Mouse (Mus musculus) liver, adult 2 months (tissue): ENCODE results near the gene Slc11a2. TPM values are rescaled to one million over a fixed set of nuclear protein-coding genes. Genes with fewer than 3 reads are reported as not detected.
A peak's percentile ranks its signal among the peaks of the same experiment; 100 is the strongest.

Experiments used
- DNase-seq: peaks from one replicate; pipeline ENCODE4 v3.0.0-alpha.2; 2011; ENCODE audit warnings: low read depth, low spot score; ENCODE audit errors: extremely low read depth
- H3K27ac ChIP-seq: fragments of 200-500 bp; replicated peaks from 2 replicates; pipeline ENCODE4 v1.5.1; 2012; ENCODE audit warnings: low read depth, mild to moderate bottlenecking, control low read depth, inconsistent platforms, low read length; ENCODE audit not compliant: insufficient read depth
- H3K27me3 ChIP-seq: fragments of 200-500 bp; 2 replicates; pipeline ENCODE4 v1.6.1; 2012; ENCODE audit warnings: mild to moderate bottlenecking, moderate library complexity, low read length, inconsistent platforms; ENCODE audit not compliant: control insufficient read depth, insufficient read depth
- H3K36me3 ChIP-seq: fragments of 200-500 bp; 2 replicates; pipeline ENCODE4 v1.6.1; 2012; ENCODE audit warnings: low read length, inconsistent platforms; ENCODE audit not compliant: control insufficient read depth, insufficient read depth
- H3K4me1 ChIP-seq: fragments of 200-500 bp; 2 replicates; pipeline ENCODE4 v1.6.1; 2011; ENCODE audit warnings: low read length; ENCODE audit not compliant: control insufficient read depth, insufficient read depth
- H3K4me3 ChIP-seq: fragments of 200-500 bp; 2 replicates; pipeline ENCODE4 v1.5.1; 2011; ENCODE audit warnings: low read depth, mild to moderate bottlenecking, control low read depth, low read length, moderate library complexity; ENCODE audit not compliant: insufficient read depth
- H3K79me2 ChIP-seq: fragments of 200-500 bp; 2 replicates; pipeline ENCODE4 v1.6.1; 2012; ENCODE audit warnings: inconsistent platforms, mild to moderate bottlenecking, low read length, moderate library complexity; ENCODE audit not compliant: control insufficient read depth, insufficient read depth
- H3K9ac ChIP-seq: fragments of 200-500 bp; 2 replicates; pipeline ENCODE4 v1.6.1; 2012; ENCODE audit warnings: low read depth, mild to moderate bottlenecking, control low read depth, inconsistent platforms, low read length
- CTCF ChIP-seq: fragments of 200-500 bp; IDR thresholded peaks from 2 replicates; pipeline ENCODE4 v1.5.1; 2011; ENCODE audit warnings: low read depth, low read length, control low read depth
- POLR2A ChIP-seq: fragments of 200-500 bp; IDR thresholded peaks from 2 replicates; pipeline ENCODE4 v1.6.1; 2011; ENCODE audit warnings: low read length, control low read depth; ENCODE audit not compliant: insufficient read depth; ENCODE audit errors: extremely low read depth
- WGBS: fragments of 180-500 bp; shearing (Covaris S2); methylation state at CpG from one replicate; pipeline ENCODE4 v1.1.7; 2018; 5-methylcytosine and 5-hydroxymethylcytosine counted together
- polyA plus RNA-seq: library from polyadenylated mRNA; depleted of rRNA; stranded (reverse); fragments of >200 nt; gene quantifications from 2 replicates; pipeline ENCODE4 v1.2.3, GENCODE M21; 2012
- total RNA-seq: library from RNA; depleted of rRNA; stranded (reverse); fragments of >200 nt; gene quantifications from 2 replicates; pipeline ENCODE4 v1.2.3, GENCODE M21; 2014

Slc11a2 gene
- total and polyA plus RNA-seq, 2 experiments: 14.5 to 25.2 TPM

DNA sequence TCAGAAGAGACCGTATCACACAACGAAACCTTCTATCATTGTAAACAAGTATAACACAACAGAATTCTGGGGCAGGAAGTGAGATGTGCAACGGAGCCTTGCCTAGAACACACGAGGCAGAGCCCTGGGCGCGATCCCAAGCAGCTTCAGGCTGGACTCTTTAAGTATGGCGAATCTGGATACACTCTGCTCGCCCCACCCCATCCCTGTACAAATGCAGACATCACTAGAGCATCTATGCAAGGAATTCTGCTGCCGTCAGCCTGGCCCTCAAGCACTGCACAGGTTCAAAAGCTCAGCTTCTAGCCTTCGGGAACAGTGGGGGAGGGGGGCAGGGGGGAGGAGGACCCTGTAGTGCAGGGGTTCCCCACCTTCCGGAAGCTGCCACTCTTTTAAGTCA is 31.9 kb downstream of the Slc11a2 start:
- WGBS: 93% methylated on average over 11 of the region's 11 CpGs
- Histone ChIP-seq H3K4me1 (no peaks in the 10 kb centered on the region), H3K79me2 (no peaks in the 10 kb centered on the region), H3K27ac (no peak overlapping the region), H3K9ac (no peak overlapping the region), H3K27me3 (no peaks in the 10 kb centered on the region), H3K36me3 (peaks cover 28% of the 10 kb centered on the region), H3K4me3 (no peak overlapping the region)
- DNase-seq: no peak
- TF ChIP-seq POLR2A: no peak
- TF ChIP-seq CTCF: no peak

- H3K4me1 ChIP-seq: 0 out of 2 replicates have a peak, but pooled peaks cover 3% of the 10 kb centered on the region
- no peak overlapping the region for H3K27ac ChIP-seq
- peaks cover 23% of the 10 kb centered on the region for H3K36me3 ChIP-seq
- no peaks in the 10 kb centered on the region for H3K79me2 ChIP-seq
- DNase-seq: no peak
- no peak overlapping the region for H3K9ac ChIP-seq
- H3K4me3 ChIP-seq: no peak overlapping the region
- TF ChIP-seq POLR2A: no peak
- no peak for TF ChIP-seq CTCF
- WGBS: 92% methylated on average over 7 of the region's 7 CpGs
- no peaks in the 10 kb centered on the region for H3K27me3 ChIP-seq
Measured at GRCm38 (mm10) chr15:100391599-100391998, 33.3 kb downstream of the Slc11a2 start.

DNA sequence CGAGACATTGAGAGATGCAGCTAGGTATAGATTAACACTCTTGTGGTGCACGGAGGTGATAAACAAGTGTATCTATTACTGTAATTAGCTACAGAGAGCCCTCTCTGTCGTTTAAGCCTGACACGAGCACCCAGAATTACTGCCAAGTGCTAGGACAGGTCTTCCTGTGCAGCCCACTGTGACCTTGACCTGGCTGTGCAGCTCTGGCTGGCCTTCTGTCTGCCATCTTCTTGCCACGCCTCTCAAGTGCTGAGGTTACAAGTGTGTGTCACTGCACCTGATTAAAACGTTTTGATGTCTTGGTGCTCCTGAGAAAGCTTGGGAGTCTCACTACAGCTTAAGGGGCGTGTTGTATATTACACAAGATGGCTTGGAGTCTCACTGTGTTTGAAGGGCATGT is 33.8 kb downstream of the Slc11a2 start:
- H3K79me2 ChIP-seq: no peaks in the 10 kb centered on the region
- H3K27ac ChIP-seq: no peak overlapping the region
- no peak overlapping the region for H3K9ac ChIP-seq
- H3K36me3 ChIP-seq: peaks cover 20% of the 10 kb centered on the region
- WGBS: 54% methylated on average over 7 of the region's 7 CpGs
- DNase-seq: no peak
- 0 out of 2 replicates have a peak, but pooled peaks cover 3% of the 10 kb centered on the region for H3K4me1 ChIP-seq
- no peak overlapping the region for H3K4me3 ChIP-seq
- TF ChIP-seq CTCF: no peak
- no peak for TF ChIP-seq POLR2A
- no peaks in the 10 kb centered on the region for H3K27me3 ChIP-seq

DNA sequence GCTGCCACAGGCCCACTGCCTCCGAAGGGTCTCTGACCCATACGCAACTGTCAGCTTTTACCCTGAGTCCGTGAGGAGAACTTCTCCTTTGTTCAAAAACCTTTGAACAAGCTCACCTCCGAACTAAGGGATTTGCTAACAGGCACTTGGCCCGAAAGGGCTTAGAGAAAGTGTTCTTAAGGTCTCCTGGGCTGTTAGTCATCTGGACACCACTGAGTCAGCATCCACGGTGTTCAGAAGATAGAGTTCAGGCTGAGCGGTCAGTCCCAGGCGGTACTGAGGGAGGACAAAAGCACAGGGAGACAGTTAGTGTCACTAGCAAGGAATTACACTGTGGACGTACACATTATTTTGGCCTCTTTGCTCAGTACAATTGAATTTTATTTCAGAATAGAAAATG is 36.0 kb downstream of the Slc11a2 start:
- H3K4me1 ChIP-seq: peaks cover 4% of the 10 kb centered on the region; the same call in 1 of the 2 replicates
- 78% methylated on average over 9 of the region's 9 CpGs for WGBS
- no peak overlapping the region for H3K4me3 ChIP-seq
- H3K27ac ChIP-seq: no peak overlapping the region
- no peak for TF ChIP-seq POLR2A
- TF ChIP-seq CTCF: no peak
- H3K79me2 ChIP-seq: no peaks in the 10 kb centered on the region
- H3K9ac ChIP-seq: no peak overlapping the region
- peaks cover 4% of the 10 kb centered on the region; the same call in 1 of the 2 replicates for H3K36me3 ChIP-seq
- H3K27me3 ChIP-seq: no peaks in the 10 kb centered on the region
- DNase-seq: no peak

DNA sequence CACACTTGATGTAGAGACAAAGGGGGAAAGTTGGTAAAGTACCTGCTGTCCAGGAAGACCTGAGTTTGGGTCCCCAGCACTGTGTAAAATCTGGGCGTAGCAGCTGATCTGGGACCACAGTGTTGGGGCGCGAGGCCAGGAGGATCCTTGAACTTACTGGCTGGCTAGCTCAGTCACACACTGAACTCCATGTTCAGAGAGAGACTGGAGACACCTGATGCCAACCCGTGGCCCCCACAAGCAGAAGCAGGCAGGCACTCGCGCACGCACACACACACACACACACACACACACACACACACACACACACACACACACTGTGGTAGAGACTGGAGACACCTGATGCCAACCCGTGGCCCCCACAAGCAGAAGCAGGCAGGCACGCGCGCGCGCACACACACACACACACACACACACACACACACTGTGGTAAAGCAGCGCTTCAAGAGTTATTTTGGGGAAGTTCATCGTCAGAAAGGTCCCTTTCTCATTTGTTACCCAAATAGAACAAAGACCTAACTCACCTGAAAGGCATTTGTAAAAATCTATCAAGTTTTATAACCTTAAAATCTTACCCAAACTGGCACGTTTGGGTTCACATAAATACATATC is 36.5 kb downstream of the Slc11a2 start:
- DNase-seq: peak; percentile 55
- peaks cover 8% of the 10 kb centered on the region; the same call in 1 of the 2 replicates for H3K4me1 ChIP-seq
- peak overlapping the region; percentile 36 for H3K9ac ChIP-seq

More for the DNA sequence above, 36.5 kb downstream of the Slc11a2 start:
- Histone ChIP-seq H3K36me3 (no peaks in the 10 kb centered on the region), H3K4me3 (0 out of 2 replicates have a peak overlapping the region, but pooled peaks have one; percentile 16), H3K27ac (peak overlapping the region; percentile 70), H3K27me3 (no peaks in the 10 kb centered on the region), H3K79me2 (no peaks in the 10 kb centered on the region)
- WGBS: 68% methylated on average over 16 of the region's 16 CpGs
- TF ChIP-seq POLR2A (no peak), CTCF (no peak)
